Mouse (Mus musculus) kidney, postnatal 4 days (tissue): Measurements from ENCODE around the gene Plvap.

ENCODE experiments used
- DNase-seq, 2 experiments: peaks; one replicate each; pipeline ENCODE4 v3.0.0; 2021; ENCODE audit warnings: mixed read lengths in 2 of 2

Plvap gene

GRCm38 (mm10) chr8:71485142-71486135, 26.1 kb downstream of the Plvap start, which contains the start of gene Ano8:
Ano8 (minus strand) TSS chr8:71485963.
- DNase-seq = peak; percentile 88 to 93

GRCm38 (mm10) chr8:71484736-71485135, 26.8 kb downstream of the Plvap start:
- DNase-seq = no peak

- DNase-seq = peak; percentile 85 to 89
Observed at GRCm38 (mm10) chr8:71483932-71484331, 27.6 kb downstream of the Plvap start.

GRCm38 (mm10) chr8:71478943-71479342, 32.6 kb downstream of the Plvap start:
- DNase-seq = no peak

GRCm38 (mm10) chr8:71477196-71477845, 34.2 kb downstream of the Plvap start:
- DNase-seq = peak in 1 of 2 experiments; percentile 57

- peak; percentile 87 to 92 for DNase-seq
Observed at GRCm38 (mm10) chr8:71476099-71476940, 35.2 kb downstream of the Plvap start.

GRCm38 (mm10) chr8:71475702-71476075, 35.9 kb downstream of the Plvap start:
- DNase-seq = no peak

GRCm38 (mm10) chr8:71474785-71475701, 36.5 kb downstream of the Plvap start:
- peak in 1 of 2 experiments; percentile 5 for DNase-seq

GRCm38 (mm10) chr8:71474344-71474743, 37.2 kb downstream of the Plvap start:
- DNase-seq = no peak

- DNase-seq = no peak
Observed at GRCm38 (mm10) chr8:71472601-71473386, 38.8 kb downstream of the Plvap start.

- DNase-seq = no peak
Observed at GRCm38 (mm10) chr8:71471861-71472260, 39.7 kb downstream of the Plvap start.

GRCm38 (mm10) chr8:71470913-71471255, 40.7 kb downstream of the Plvap start:
- DNase-seq = no peak

GRCm38 (mm10) chr8:71470146-71470912, 41.2 kb downstream of the Plvap start:
- DNase-seq = no peak

- peak; percentile 53 to 76 for DNase-seq
Observed at GRCm38 (mm10) chr8:71469411-71469810, 42.1 kb downstream of the Plvap start.

GRCm38 (mm10) chr8:71468916-71469315, 42.6 kb downstream of the Plvap start, which contains the start of gene Dda1:
Dda1 (plus strand) TSS chr8:71469199.
- peak; percentile 96 to 98 for DNase-seq

GRCm38 (mm10) chr8:71468001-71468400, 43.6 kb downstream of the Plvap start:
- DNase-seq = no peak

- no peak for DNase-seq
Observed at GRCm38 (mm10) chr8:71467201-71467600, 44.4 kb downstream of the Plvap start.

- no peak for DNase-seq
Observed at GRCm38 (mm10) chr8:71466198-71466597, 45.4 kb downstream of the Plvap start.

- DNase-seq = no peak
Observed at GRCm38 (mm10) chr8:71465733-71466132, 45.8 kb downstream of the Plvap start.
